Mouse (Mus musculus) spleen, adult 2 months (tissue): Measurements from ENCODE around the gene H2al1g. TPM values are rescaled to one million over a fixed set of nuclear protein-coding genes. Genes with fewer than 3 reads are reported as not detected.

Source experiments
- DNase-seq, 2 experiments: peaks; one replicate each; pipeline versions ENCODE4 v3.0.0 to v3.0.0-alpha.2; 2012 to 2021; ENCODE audit warnings: low spot score in 2 of 2, low read depth in 1 of 2
- H3K27ac ChIP-seq: fragments of 200-500 bp; 2 replicates; pipeline ENCODE4 v1.5.1; 2012; ENCODE audit warnings: low read length, inconsistent platforms; ENCODE audit not compliant: insufficient read depth
- H3K27me3 ChIP-seq: fragments of 200-500 bp; 2 replicates; pipeline ENCODE4 v1.6.1; 2012; ENCODE audit warnings: mild to moderate bottlenecking, moderate library complexity, low read length, inconsistent platforms; ENCODE audit not compliant: control insufficient read depth, insufficient read depth
- H3K36me3 ChIP-seq: fragments of 200-500 bp; 2 replicates; pipeline ENCODE4 v1.6.1; 2012; ENCODE audit warnings: mild to moderate bottlenecking, low read length, inconsistent platforms; ENCODE audit not compliant: control insufficient read depth, insufficient read depth
- H3K4me1 ChIP-seq: fragments of 200-500 bp; 2 replicates; pipeline ENCODE4 v1.6.1; 2011; ENCODE audit warnings: inconsistent platforms; ENCODE audit not compliant: control insufficient read depth, insufficient read depth, insufficient read length
- H3K4me3 ChIP-seq: fragments of 200-500 bp; 2 replicates; pipeline ENCODE4 v1.5.1; 2011; ENCODE audit warnings: mild to moderate bottlenecking, inconsistent platforms; ENCODE audit not compliant: insufficient read depth, insufficient read length; ENCODE audit errors: extremely low read depth
- CTCF ChIP-seq: fragments of 200-500 bp; IDR thresholded peaks from 2 replicates; pipeline ENCODE4 v1.5.1; 2011; ENCODE audit warnings: mild to moderate bottlenecking, inconsistent platforms; ENCODE audit not compliant: insufficient read depth, insufficient read length, insufficient replicate concordance; ENCODE audit errors: extremely low read depth
- POLR2A ChIP-seq: fragments of 200-500 bp; IDR thresholded peaks from 2 replicates; pipeline ENCODE4 v1.6.1; 2011; ENCODE audit warnings: low read depth, low read length, inconsistent platforms
- WGBS: fragments of 180-500 bp; shearing (Covaris S2); methylation state at CpG from one replicate; pipeline ENCODE4 v1.1.7; 2018; 5-methylcytosine and 5-hydroxymethylcytosine counted together
- polyA plus RNA-seq: library from polyadenylated mRNA; depleted of rRNA; stranded (reverse); fragments of >200 nt; gene quantifications from 2 replicates; pipeline ENCODE4 v1.2.3, GENCODE M21; 2012; rRNA removed

H2al1g gene
- polyA plus RNA-seq, 1 experiment: not detected

- Histone ChIP-seq H3K27me3 (no peaks in the 10 kb centered on the region), H3K27ac (no peak overlapping the region), H3K4me1 (no peaks in the 10 kb centered on the region), H3K4me3 (no peak overlapping the region), H3K36me3 (no peaks in the 10 kb centered on the region)
- WGBS: 49% methylated on average over 2 of the region's 2 CpGs
- no peak for TF ChIP-seq CTCF
- DNase-seq: no peak
Measured at GRCm38 (mm10) chrX:11361261-11361660, 43.2 kb downstream of the H2al1g start.

GRCm38 (mm10) chrX:11363890-11364289 lies 45.8 kb downstream of the H2al1g start:
- no peak for TF ChIP-seq CTCF
- TF ChIP-seq POLR2A: no peak

GRCm38 (mm10) chrX:11365151-11365550 lies 47.1 kb downstream of the H2al1g start:
- Histone ChIP-seq H3K4me1 (no peaks in the 10 kb centered on the region), H3K27me3 (no peaks in the 10 kb centered on the region), H3K4me3 (no peak overlapping the region), H3K36me3 (no peaks in the 10 kb centered on the region), H3K27ac (no peak overlapping the region)
- DNase-seq: no peak
- whole genome bisulfite sequencing: 78% methylated on average over 12 of the region's 12 CpGs
- TF ChIP-seq CTCF: no peak
- TF ChIP-seq POLR2A: no peak

More at GRCm38 (mm10) chrX:11363890-11364289, 45.8 kb downstream of the H2al1g start:
- H3K27me3 ChIP-seq: no peaks in the 10 kb centered on the region
- H3K4me3 ChIP-seq: no peak overlapping the region
- no peak for DNase-seq
- no peaks in the 10 kb centered on the region for H3K4me1 ChIP-seq
- H3K27ac ChIP-seq: no peak overlapping the region
- no peaks in the 10 kb centered on the region for H3K36me3 ChIP-seq
- WGBS: 79% methylated on average over 6 of the region's 6 CpGs

Other genes starting within 250 kb of the H2al1g start
- gene H2al1a, start 19.0 kb upstream of the H2al1g start, polyA plus RNA-seq: not detected in 2 replicates
- gene H2al1b, start 15.8 kb upstream of the H2al1g start, polyA plus RNA-seq: not detected in 2 replicates
- not detected in 2 replicates for gene H2al1c, start 12.6 kb upstream of the H2al1g start, polyA plus RNA-seq
- gene H2al1d, start 9.4 kb upstream of the H2al1g start, polyA plus RNA-seq: not detected in 2 replicates
- not detected in 2 replicates for gene H2al1e, start 6.3 kb upstream of the H2al1g start, polyA plus RNA-seq
- gene H2al1f, start 3.1 kb upstream of the H2al1g start, polyA plus RNA-seq: not detected in 2 replicates
- not detected in 2 replicates for gene H2al1h, start 3.2 kb downstream of the H2al1g start, polyA plus RNA-seq
- not detected in 2 replicates for gene H2al1i, start 6.4 kb downstream of the H2al1g start, polyA plus RNA-seq
- gene H2al1j, start 9.6 kb downstream of the H2al1g start, polyA plus RNA-seq: not detected in 2 replicates